ENCODE assay signal across 15 mouse cellular contexts in genomic region chr6:56765265-56765664, GRCm38 (mm10).
"Had no signal": no experiment of that assay in that cellular context is flagged by ENCODE, and none has a peak within 500 bp of the region (broad histone marks: within the 10 kb centered on the region; RNA-seq: fewer than 3 reads in every experiment).

No protein-coding gene starts in this region.

- H3K4me2 ChIP-seq: liver, embryonic 11.5 days; liver, embryonic 15.5 days; neural tube, embryonic 12.5 days had no signal

- DNase-seq: kidney, postnatal 10 days; kidney, postnatal 4 days; lung, adult 2 months; lung, postnatal 36 days; midbrain, embryonic 14.5 days; right cerebral cortex, adult 18-20 months; thymus, postnatal 36 days had no signal

- H3K4me1 ChIP-seq: limb, embryonic 10.5 days; liver, embryonic 15.5 days; midbrain, embryonic 10.5 days; neural tube, embryonic 12.5 days had no signal

- H3K4me3 ChIP-seq: layer of hippocampus, adult 2 months; limb, embryonic 10.5 days; liver, embryonic 15.5 days; midbrain, embryonic 10.5 days; myocyte; neural tube, embryonic 12.5 days had no signal

- H3K27me3 ChIP-seq: liver, embryonic 15.5 days; neural tube, embryonic 12.5 days had no signal

- H3K9me3 ChIP-seq: limb, embryonic 10.5 days; liver, embryonic 15.5 days; midbrain, embryonic 10.5 days; neural tube, embryonic 12.5 days had no signal

- H3K27ac ChIP-seq: layer of hippocampus, adult 2 months; limb, embryonic 10.5 days; liver, embryonic 15.5 days; midbrain, embryonic 10.5 days; neural tube, embryonic 12.5 days had no signal

- ATAC-seq: lung, postnatal 0 days had no signal

- H3K9ac ChIP-seq: liver, embryonic 15.5 days; neural tube, embryonic 12.5 days had no signal
